Mouse (Mus musculus): ENCODE data around the gene D10Wsu102e. TPM values are rescaled to one million over a fixed set of nuclear protein-coding genes. Genes with fewer than 3 reads are reported as not detected.

Gene D10Wsu102e
- polyA plus RNA-seq, 1 experiment from 2014 or later, result 0.50 TPM

- peaks cover 27% of the 10 kb centered on the region for H3K27me3 ChIP-seq (ENCODE audit: insufficient read depth, low read length)
- ATAC-seq (replicated peaks; ENCODE audit: low FRiP score, low read depth) (no peak), DNase-seq (ENCODE audit: low spot score) (no peak)
- WGBS, result 34% methylated on average over 7 of the region's 7 CpGs
- H3K9ac ChIP-seq (ENCODE audit: low read depth, low read length), result no peak overlapping the region
- H3K4me2 ChIP-seq (ENCODE audit: low read length), result no peak overlapping the region
- peaks cover 7% of the 10 kb centered on the region; the same call in 1 of the 2 replicates for H3K4me1 ChIP-seq (replicated peaks; ENCODE audit: insufficient read depth, low read length)
- no peak overlapping the region for H3K4me3 ChIP-seq (replicated peaks; ENCODE audit: low read depth, low read length)
- no peak overlapping the region for H3K27ac ChIP-seq
- H3K9me3 ChIP-seq (replicated peaks; ENCODE audit: low read length), result no peaks in the 10 kb centered on the region
- H3K36me3 ChIP-seq (ENCODE audit: insufficient read depth, low read length), result no peaks in the 10 kb centered on the region
- no peak for TF ChIP-seq CTCF (IDR thresholded peaks at IDR 0.05; ENCODE audit: low read depth)
These were observed 23.7 kb upstream of the D10Wsu102e start for GRCm38 (mm10) chr10:83336336-83336735.

- no peaks in the 10 kb centered on the region for H3K9me3 ChIP-seq (replicated peaks; ENCODE audit: low read length)
- peaks cover 27% of the 10 kb centered on the region for H3K27me3 ChIP-seq (ENCODE audit: insufficient read depth, low read length)
- TF ChIP-seq CTCF (IDR thresholded peaks at IDR 0.05; ENCODE audit: low read depth), result no peak
- H3K4me2 ChIP-seq (ENCODE audit: low read length), result peak within 1 kb of the TSS; percentile 98
- ATAC-seq (replicated peaks; ENCODE audit: low FRiP score, low read depth), result peak; percentile 59
- no peaks in the 10 kb centered on the region for H3K36me3 ChIP-seq (ENCODE audit: insufficient read depth, low read length)
- peak; percentile 42 for DNase-seq (ENCODE audit: low spot score)
- no peak within 1 kb of the TSS for H3K27ac ChIP-seq
- peak within 1 kb of the TSS; percentile 49 for H3K9ac ChIP-seq (ENCODE audit: low read depth, low read length)
- WGBS, result 1% methylated on average over 66 of the region's 102 CpGs
- peak within 1 kb of the TSS; percentile 57 for H3K4me3 ChIP-seq (replicated peaks; ENCODE audit: low read depth, low read length)
- peaks cover 7% of the 10 kb centered on the region; the same call in 1 of the 2 replicates for H3K4me1 ChIP-seq (replicated peaks; ENCODE audit: insufficient read depth, low read length)
These were observed 22.7 kb upstream of the D10Wsu102e start, which contains the start of gene Slc41a2 for GRCm38 (mm10) chr10:83337159-83337951. Gene Slc41a2, minus strand, starts transcription at chr10:83337882.

GRCm38 (mm10) chr10:83337971-83338598, 21.9 kb upstream of the D10Wsu102e start:
- peak overlapping the region; percentile 57 for H3K4me3 ChIP-seq (replicated peaks; ENCODE audit: low read depth, low read length)
- no peaks in the 10 kb centered on the region for H3K9me3 ChIP-seq (replicated peaks; ENCODE audit: low read length)
- peaks cover 27% of the 10 kb centered on the region for H3K27me3 ChIP-seq (ENCODE audit: insufficient read depth, low read length)
- peaks cover 7% of the 10 kb centered on the region; the same call in 1 of the 2 replicates for H3K4me1 ChIP-seq (replicated peaks; ENCODE audit: insufficient read depth, low read length)
- no peak for DNase-seq (ENCODE audit: low spot score)
- 37% methylated on average over 7 of the region's 9 CpGs for WGBS
- no peak overlapping the region for H3K9ac ChIP-seq (ENCODE audit: low read depth, low read length)
- ATAC-seq (replicated peaks; ENCODE audit: low FRiP score, low read depth), result no peak
- H3K36me3 ChIP-seq (ENCODE audit: insufficient read depth, low read length), result no peaks in the 10 kb centered on the region
- no peak for TF ChIP-seq CTCF (IDR thresholded peaks at IDR 0.05; ENCODE audit: low read depth)
- H3K27ac ChIP-seq, result no peak overlapping the region
- H3K4me2 ChIP-seq (ENCODE audit: low read length), result peak overlapping the region; percentile 98

- Histone ChIP-seq H3K27ac (no peak overlapping the region), H3K36me3 (ENCODE audit: insufficient read depth, low read length) (no peaks in the 10 kb centered on the region), H3K4me3 (replicated peaks; ENCODE audit: low read depth, low read length) (no peak overlapping the region), H3K9me3 (replicated peaks; ENCODE audit: low read length) (no peaks in the 10 kb centered on the region), H3K9ac (ENCODE audit: low read depth, low read length) (no peak overlapping the region), H3K4me2 (ENCODE audit: low read length) (no peak overlapping the region), H3K4me1 (replicated peaks; ENCODE audit: insufficient read depth, low read length) (peaks cover 7% of the 10 kb centered on the region; the same call in 1 of the 2 replicates), H3K27me3 (ENCODE audit: insufficient read depth, low read length) (peaks cover 20% of the 10 kb centered on the region)
- DNase-seq (ENCODE audit: low spot score), result no peak
- peak; percentile 51 for ATAC-seq (replicated peaks; ENCODE audit: low FRiP score, low read depth)
- TF ChIP-seq CTCF (IDR thresholded peaks at IDR 0.05; ENCODE audit: low read depth), result no peak
- WGBS, result 35% methylated on average over 2 of the region's 2 CpGs
These were observed 18.8 kb upstream of the D10Wsu102e start for GRCm38 (mm10) chr10:83341226-83341625.

- H3K27ac ChIP-seq, result no peak overlapping the region
- TF ChIP-seq CTCF (IDR thresholded peaks at IDR 0.05; ENCODE audit: low read depth), result no peak
- 89% methylated on average over 5 of the region's 5 CpGs for WGBS
- no peak overlapping the region for H3K9ac ChIP-seq (ENCODE audit: low read depth, low read length)
- H3K36me3 ChIP-seq (ENCODE audit: insufficient read depth, low read length), result no peaks in the 10 kb centered on the region
- no peak overlapping the region for H3K4me3 ChIP-seq (replicated peaks; ENCODE audit: low read depth, low read length)
- H3K4me1 ChIP-seq (replicated peaks; ENCODE audit: insufficient read depth, low read length), result no peaks in the 10 kb centered on the region
- peaks cover 5% of the 10 kb centered on the region; the same call in 1 of the 2 replicates for H3K27me3 ChIP-seq (ENCODE audit: insufficient read depth, low read length)
- no peaks in the 10 kb centered on the region for H3K9me3 ChIP-seq (replicated peaks; ENCODE audit: low read length)
- H3K4me2 ChIP-seq (ENCODE audit: low read length), result no peak overlapping the region
- DNase-seq (ENCODE audit: low spot score), result no peak
- no peak for ATAC-seq (replicated peaks; ENCODE audit: low FRiP score, low read depth)
These were observed 16.9 kb upstream of the D10Wsu102e start for GRCm38 (mm10) chr10:83343171-83343570.

- no peak overlapping the region for H3K4me2 ChIP-seq (ENCODE audit: low read length)
- ATAC-seq (replicated peaks; ENCODE audit: low FRiP score, low read depth) (no peak), DNase-seq (ENCODE audit: low spot score) (peak; percentile 11)
- no peaks in the 10 kb centered on the region for H3K36me3 ChIP-seq (ENCODE audit: insufficient read depth, low read length)
- H3K9me3 ChIP-seq (replicated peaks; ENCODE audit: low read length), result no peaks in the 10 kb centered on the region
- no peak for TF ChIP-seq CTCF (IDR thresholded peaks at IDR 0.05; ENCODE audit: low read depth)
- no peaks in the 10 kb centered on the region for H3K4me1 ChIP-seq (replicated peaks; ENCODE audit: insufficient read depth, low read length)
- H3K4me3 ChIP-seq (replicated peaks; ENCODE audit: low read depth, low read length), result no peak overlapping the region
- no peaks in the 10 kb centered on the region for H3K27me3 ChIP-seq (ENCODE audit: insufficient read depth, low read length)
- H3K27ac ChIP-seq, result no peak overlapping the region
- 61% methylated on average over 2 of the region's 2 CpGs for WGBS
- no peak overlapping the region for H3K9ac ChIP-seq (ENCODE audit: low read depth, low read length)
These were observed 16.0 kb upstream of the D10Wsu102e start for GRCm38 (mm10) chr10:83343828-83344685.

All from kidney, postnatal 0 days (tissue).